In genomic region chr1:55960291-55960690, GRCm38 (mm10) we compare ENCODE assay signal across 9 mouse cellular contexts.
DNase-seq lines count a peak whose midpoint lies in the region; ATAC-seq lines count a peak whose summit lies in the region.
"Had no signal": no experiment of that assay in that cellular context is flagged by ENCODE, and none has a peak within 500 bp of the region (broad histone marks: within the 10 kb centered on the region; RNA-seq: fewer than 3 reads in every experiment).

No protein-coding gene starts in this region.

- ATAC-seq in liver, embryonic 12.5 days: no peak
- peak; percentile 78; the same call in 1 of the 2 replicates for ATAC-seq in forebrain, embryonic 13.5 days
- ATAC-seq in limb, embryonic 11.5 days (ENCODE audit: insufficient number of reproducible peaks, low FRiP score, low TSS enrichment, low read depth): no peak
- 0 out of 2 replicates have a peak, but pooled peaks have one; percentile 56 for ATAC-seq in neural tube, embryonic 12.5 days (ENCODE audit: low FRiP score, low read depth)

- H3K4me1 ChIP-seq in liver, embryonic 12.5 days: no peaks in the 10 kb centered on the region
- no peaks in the 10 kb centered on the region for H3K4me1 ChIP-seq in forebrain, embryonic 13.5 days
- H3K4me1 ChIP-seq in limb, embryonic 11.5 days (ENCODE audit: control insufficient read depth, insufficient read depth, low read length): no peaks in the 10 kb centered on the region
- H3K4me1 ChIP-seq in neural tube, embryonic 12.5 days: no peaks in the 10 kb centered on the region

- H3K4me2 ChIP-seq in liver, embryonic 12.5 days: no peak overlapping the region
- H3K4me2 ChIP-seq in forebrain, embryonic 13.5 days: no peak overlapping the region
- no peak overlapping the region for H3K4me2 ChIP-seq in limb, embryonic 11.5 days (ENCODE audit: low read depth, severe bottlenecking)
- H3K4me2 ChIP-seq in neural tube, embryonic 12.5 days (replicated peaks): no peak overlapping the region
- H3K4me2 ChIP-seq: embryonic facial prominence, embryonic 15.5 days had no signal

- H3K27ac ChIP-seq in liver, embryonic 12.5 days: no peak overlapping the region
- H3K27ac ChIP-seq in forebrain, embryonic 13.5 days: no peak overlapping the region
- no peak overlapping the region for H3K27ac ChIP-seq in limb, embryonic 11.5 days (replicated peaks; ENCODE audit: low read depth, low read length)
- H3K27ac ChIP-seq in neural tube, embryonic 12.5 days: no peak overlapping the region
- H3K27ac ChIP-seq: embryonic facial prominence, embryonic 15.5 days had no signal

- no peaks in the 10 kb centered on the region for H3K9me3 ChIP-seq in liver, embryonic 12.5 days (replicated peaks)
- H3K9me3 ChIP-seq in forebrain, embryonic 13.5 days (replicated peaks): no peaks in the 10 kb centered on the region
- no peaks in the 10 kb centered on the region for H3K9me3 ChIP-seq in limb, embryonic 11.5 days (ENCODE audit: control insufficient read depth, low read length)
- no peaks in the 10 kb centered on the region for H3K9me3 ChIP-seq in neural tube, embryonic 12.5 days
- H3K9me3 ChIP-seq: embryonic facial prominence, embryonic 15.5 days had no signal

- H3K27me3 ChIP-seq in liver, embryonic 12.5 days (replicated peaks): 0 out of 2 replicates have a peak, but pooled peaks cover 4% of the 10 kb centered on the region
- no peaks in the 10 kb centered on the region for H3K27me3 ChIP-seq in forebrain, embryonic 13.5 days
- H3K27me3 ChIP-seq in limb, embryonic 11.5 days (ENCODE audit: control insufficient read depth, insufficient read depth, low read length): no peaks in the 10 kb centered on the region
- H3K27me3 ChIP-seq in neural tube, embryonic 12.5 days (replicated peaks): no peaks in the 10 kb centered on the region
- H3K27me3 ChIP-seq: embryonic facial prominence, embryonic 15.5 days had no signal

- no peak overlapping the region for H3K4me3 ChIP-seq in liver, embryonic 12.5 days
- no peak overlapping the region for H3K4me3 ChIP-seq in forebrain, embryonic 13.5 days
- H3K4me3 ChIP-seq in limb, embryonic 11.5 days (ENCODE audit: low read depth, low read length): no peak overlapping the region
- no peak overlapping the region for H3K4me3 ChIP-seq in neural tube, embryonic 12.5 days
- H3K4me3 ChIP-seq: embryonic facial prominence, embryonic 15.5 days had no signal

- no peak overlapping the region for H3K9ac ChIP-seq in liver, embryonic 12.5 days
- H3K9ac ChIP-seq in forebrain, embryonic 13.5 days: no peak overlapping the region
- no peak overlapping the region for H3K9ac ChIP-seq in limb, embryonic 11.5 days (ENCODE audit: low read length)
- no peak overlapping the region for H3K9ac ChIP-seq in neural tube, embryonic 12.5 days
- H3K9ac ChIP-seq: embryonic facial prominence, embryonic 15.5 days had no signal

- peak; percentile 72 for DNase-seq in liver
- peak; percentile 40 for DNase-seq in c-Kit-positive CD71-negative TER-119-negative erythroid progenitor cells, embryonic 14.5 days (ENCODE audit: low read depth)
- peak; percentile 18 to 52 for DNase-seq in kidney, adult 8-10 months
- peak; percentile 86 for DNase-seq in limb, embryonic 11.5 days (ENCODE audit: low spot score)
- DNase-seq in urinary bladder, adult 2 months (ENCODE audit: low spot score): peak; percentile 41

- no peaks in the 10 kb centered on the region for H3K36me3 ChIP-seq in liver, embryonic 12.5 days
- no peaks in the 10 kb centered on the region for H3K36me3 ChIP-seq in forebrain, embryonic 13.5 days (ENCODE audit: poor library complexity, severe bottlenecking)
- no peaks in the 10 kb centered on the region for H3K36me3 ChIP-seq in limb, embryonic 11.5 days (ENCODE audit: control insufficient read depth, insufficient read depth, low read length)
- no peaks in the 10 kb centered on the region for H3K36me3 ChIP-seq in neural tube, embryonic 12.5 days
- H3K36me3 ChIP-seq: embryonic facial prominence, embryonic 15.5 days had no signal

- WGBS in liver, embryonic 12.5 days (ENCODE audit: insufficient replicate concordance): 20% methylated on average over 6 of the region's 6 CpGs
- WGBS in forebrain, embryonic 13.5 days: 16% methylated on average over 6 of the region's 6 CpGs
- 19% methylated on average over 6 of the region's 6 CpGs for WGBS in limb, embryonic 11.5 days
- 22% methylated on average over 6 of the region's 6 CpGs for WGBS in neural tube, embryonic 12.5 days

Comparison
In these comparisons a context has a peak if more than half of its experiments do, and no peak if none do; other contexts are left out.
1. DNase-seq: peak in every context shown above with its lines; median percentile 86 in limb, embryonic 11.5 days; 72 in liver; 41 in urinary bladder, adult 2 months; 40 in c-Kit-positive CD71-negative TER-119-negative erythroid progenitor cells, embryonic 14.5 days; 35 in kidney, adult 8-10 months.
2. ATAC-seq: peak in forebrain, embryonic 13.5 days (single experiment) and neural tube, embryonic 12.5 days (single experiment); none in liver, embryonic 12.5 days (single experiment) and limb, embryonic 11.5 days (single experiment).